Mouse (Mus musculus) heart, embryonic 14.5 days (tissue): ENCODE data around the gene Tbc1d2b. TPM values are rescaled to one million over a fixed set of nuclear protein-coding genes. Genes with fewer than 3 reads are reported as not detected.

ENCODE experiments used
- ATAC-seq: fragments of 200-750 bp; cut with Nextera tagmentation; 2 replicates; pipeline ENCODE4 v1.8.0; 2017; ENCODE audit warnings: low read depth, moderate TSS enrichment; ENCODE audit not compliant: insufficient number of reproducible peaks, insufficient read depth, low FRiP score
- H3K27ac ChIP-seq, 2 experiments: fragments of 200-500 bp in 1 of 2; fragments of 300-500 bp in 1 of 2; sonication (generic) in 1 of 2; replicated peaks in 1 of 2; 2 replicates each; pipeline ENCODE4 v1.5.1; 2012 to 2014; ENCODE audit warnings: low read depth in 2 of 2, low read length in 2 of 2, control low read depth in 1 of 2, mild to moderate bottlenecking in 1 of 2, mixed read lengths in 1 of 2; ENCODE audit not compliant: control insufficient read depth in 1 of 2, insufficient read depth in 1 of 2
- H3K27me3 ChIP-seq: fragments of 300-500 bp; sonication (generic); 2 replicates; pipeline ENCODE4 v1.6.1; 2014; ENCODE audit warnings: mild to moderate bottlenecking, low read length, control low read depth; ENCODE audit not compliant: control insufficient read depth, insufficient read depth
- H3K36me3 ChIP-seq: fragments of 300-500 bp; sonication (generic); 2 replicates; pipeline ENCODE4 v1.6.1; 2014; ENCODE audit warnings: mild to moderate bottlenecking, control low read depth, low read length, mixed read lengths; ENCODE audit not compliant: control insufficient read depth, insufficient read depth
- H3K4me1 ChIP-seq, 2 experiments: fragments of 200-500 bp in 1 of 2; fragments of 300-500 bp in 1 of 2; sonication (generic) in 1 of 2; 2 replicates each; pipeline ENCODE4 v1.6.1; 2012 to 2014; ENCODE audit warnings: low read length in 2 of 2, control low read depth in 1 of 2, mixed read lengths in 1 of 2; ENCODE audit not compliant: control insufficient read depth in 2 of 2, insufficient read depth in 2 of 2
- H3K4me2 ChIP-seq: fragments of 300-500 bp; sonication (generic); 2 replicates; pipeline ENCODE4 v1.6.1; 2014; ENCODE audit warnings: mild to moderate bottlenecking, low read length
- H3K4me3 ChIP-seq, 2 experiments: fragments of 200-500 bp in 1 of 2; fragments of 300-500 bp in 1 of 2; sonication (generic) in 1 of 2; 2 replicates each; pipeline ENCODE4 v1.5.1; 2012 to 2014; ENCODE audit warnings: low read length in 2 of 2, mild to moderate bottlenecking in 2 of 2, control low read depth in 1 of 2, low read depth in 1 of 2, moderate library complexity in 1 of 2; ENCODE audit not compliant: control insufficient read depth in 1 of 2, insufficient read depth in 1 of 2
- H3K9ac ChIP-seq: fragments of 300-500 bp; sonication (generic); 2 replicates; pipeline ENCODE4 v1.6.1; 2014; ENCODE audit warnings: mild to moderate bottlenecking, low read length
- H3K9me3 ChIP-seq: fragments of 300-500 bp; sonication (generic); 2 replicates; pipeline ENCODE4 v1.6.1; 2016; ENCODE audit warnings: low read length, control low read depth; ENCODE audit not compliant: control insufficient read depth
- WGBS: fragments of 180-500 bp; shearing (Covaris S2); extraction: QIAGEN DNeasy Blood & Tissue Kit; methylation state at CpG from one replicate; pipeline ENCODE4 v1.1.7; 2014; 5-methylcytosine and 5-hydroxymethylcytosine counted together
- polyA plus RNA-seq: library from polyadenylated mRNA; unstranded; fragments of >200 nt; fragmentation: Nextera tagmentation; extraction: Ambion mirVana; gene quantifications from 2 replicates; pipeline ENCODE4 v1.2.1, GENCODE M21; 2014

Gene Tbc1d2b
- polyA plus RNA-seq: 5.3 and 7.1 TPM in 2 replicates

- under 1% methylated on average over 70 of the region's 74 CpGs for WGBS
- peak; percentile 80 for ATAC-seq
Observed at GRCm38 (mm10) chr9:90270193-90270943, at the start of gene Tbc1d2b. Tbc1d2b (minus strand) TSS chr9:90270804.

GRCm38 (mm10) chr9:90316300-90316699 lies 45.7 kb upstream of the Tbc1d2b start:
- ATAC-seq: no peak

More at GRCm38 (mm10) chr9:90270193-90270943, at the start of gene Tbc1d2b:
- Histone ChIP-seq H3K36me3 (no peaks in the 10 kb centered on the region), H3K4me2 (peak within 1 kb of the TSS; percentile 98), H3K9ac (peak within 1 kb of the TSS; percentile 90), H3K27ac (peak within 1 kb of the TSS in 1 of 2 experiments; percentile 48; a peak in 2 of 4 replicates), H3K4me3 (peak within 1 kb of the TSS; percentile 85 to 88), H3K9me3 (no peaks in the 10 kb centered on the region), H3K4me1 (peaks cover 8 to 19% of the 10 kb centered on the region in 2 experiments), H3K27me3 (no peaks in the 10 kb centered on the region)

GRCm38 (mm10) chr9:90315662-90316061 lies 45.1 kb upstream of the Tbc1d2b start:
- 81% methylated on average over 11 of the region's 11 CpGs for WGBS

More at GRCm38 (mm10) chr9:90316300-90316699, 45.7 kb upstream of the Tbc1d2b start:
- no peaks in the 10 kb centered on the region for H3K4me1 ChIP-seq
- H3K9me3 ChIP-seq: no peaks in the 10 kb centered on the region
- no peaks in the 10 kb centered on the region for H3K36me3 ChIP-seq
- H3K27ac ChIP-seq: no peak overlapping the region
- no peaks in the 10 kb centered on the region for H3K27me3 ChIP-seq
- no peak overlapping the region for H3K9ac ChIP-seq
- no peak overlapping the region for H3K4me2 ChIP-seq
- no peak overlapping the region for H3K4me3 ChIP-seq
- WGBS: 67% methylated on average over 5 of the region's 5 CpGs

GRCm38 (mm10) chr9:90304254-90304653 lies 33.6 kb upstream of the Tbc1d2b start:
- H3K4me2 ChIP-seq: no peak overlapping the region
- no peak overlapping the region for H3K27ac ChIP-seq
- no peak overlapping the region for H3K4me3 ChIP-seq
- no peak for ATAC-seq
- H3K9me3 ChIP-seq: no peaks in the 10 kb centered on the region
- no peak overlapping the region for H3K9ac ChIP-seq
- H3K4me1 ChIP-seq: peaks cover 0 to 4% of the 10 kb centered on the region in 2 experiments; a peak in 1 of 4 replicates
- 86% methylated on average over 2 of the region's 2 CpGs for WGBS
- H3K36me3 ChIP-seq: no peaks in the 10 kb centered on the region
- H3K27me3 ChIP-seq: no peaks in the 10 kb centered on the region

More at GRCm38 (mm10) chr9:90315662-90316061, 45.1 kb upstream of the Tbc1d2b start:
- H3K9me3 ChIP-seq: no peaks in the 10 kb centered on the region
- no peak overlapping the region for H3K9ac ChIP-seq
- H3K4me1 ChIP-seq: no peaks in the 10 kb centered on the region
- H3K36me3 ChIP-seq: no peaks in the 10 kb centered on the region
- no peaks in the 10 kb centered on the region for H3K27me3 ChIP-seq
- H3K27ac ChIP-seq: no peak overlapping the region
- ATAC-seq: no peak
- no peak overlapping the region for H3K4me2 ChIP-seq
- H3K4me3 ChIP-seq: no peak overlapping the region

GRCm38 (mm10) chr9:90303101-90303835 lies 32.7 kb upstream of the Tbc1d2b start:
- Histone ChIP-seq H3K4me1 (peaks cover 0 to 4% of the 10 kb centered on the region in 2 experiments; a peak in 1 of 4 replicates), H3K36me3 (no peaks in the 10 kb centered on the region), H3K9me3 (no peaks in the 10 kb centered on the region), H3K27ac (no peak overlapping the region), H3K27me3 (no peaks in the 10 kb centered on the region), H3K4me3 (no peak overlapping the region), H3K9ac (no peak overlapping the region), H3K4me2 (no peak overlapping the region)
- 55% methylated on average over 2 of the region's 2 CpGs for WGBS
- ATAC-seq: no peak

- Histone ChIP-seq H3K27ac (no peak overlapping the region), H3K9ac (no peak overlapping the region)
- WGBS: 80% methylated on average over 4 of the region's 4 CpGs
Observed at GRCm38 (mm10) chr9:90302670-90303069, 32.1 kb upstream of the Tbc1d2b start.

GRCm38 (mm10) chr9:90301081-90301688 lies 30.6 kb upstream of the Tbc1d2b start:
- Histone ChIP-seq H3K4me3 (no peak overlapping the region), H3K9ac (no peak overlapping the region), H3K9me3 (no peaks in the 10 kb centered on the region), H3K36me3 (no peaks in the 10 kb centered on the region), H3K4me2 (no peak overlapping the region), H3K27ac (no peak overlapping the region), H3K27me3 (no peaks in the 10 kb centered on the region), H3K4me1 (peaks cover 0 to 4% of the 10 kb centered on the region in 2 experiments; a peak in 1 of 4 replicates)
- no peak for ATAC-seq
- 60% methylated on average over 4 of the region's 4 CpGs for WGBS

More at GRCm38 (mm10) chr9:90302670-90303069, 32.1 kb upstream of the Tbc1d2b start:
- ATAC-seq: no peak
- no peaks in the 10 kb centered on the region for H3K27me3 ChIP-seq
- peaks cover 0 to 4% of the 10 kb centered on the region in 2 experiments; a peak in 1 of 4 replicates for H3K4me1 ChIP-seq
- H3K4me2 ChIP-seq: no peak overlapping the region
- no peaks in the 10 kb centered on the region for H3K9me3 ChIP-seq
- no peak overlapping the region for H3K4me3 ChIP-seq
- H3K36me3 ChIP-seq: no peaks in the 10 kb centered on the region
